Mouse (Mus musculus) CH12.LX (cell line): Measurements from ENCODE around the gene Neurod2. TPM values are rescaled to one million over a fixed set of nuclear protein-coding genes. Genes with fewer than 3 reads are reported as not detected.

ENCODE experiments used
- DNase-seq: peaks from one replicate; pipeline ENCODE4 v3.0.0-alpha.2; 2013; ENCODE audit errors: extremely low read depth
- H3K27ac ChIP-seq: 2 replicates; pipeline ENCODE4 v1.5.1; 2012; ENCODE audit warnings: low read depth, mild to moderate bottlenecking, control low read depth, moderate library complexity; ENCODE audit not compliant: insufficient read depth
- H3K27me3 ChIP-seq: replicated peaks from 2 replicates; pipeline ENCODE3; 2012; ENCODE audit warnings: inconsistent platforms
- H3K36me3 ChIP-seq, 2 experiments: replicated peaks in 1 of 2; 2 replicates each; pipeline versions ENCODE3 to v1.6.1; 2012; ENCODE audit warnings: inconsistent platforms in 1 of 2, low read length in 1 of 2, mild to moderate bottlenecking in 1 of 2, mixed read lengths in 1 of 2, moderate library complexity in 1 of 2; ENCODE audit not compliant: control insufficient read depth in 1 of 2, insufficient read depth in 1 of 2
- H3K4me1 ChIP-seq, 2 experiments: 2 replicates each; pipeline ENCODE4 v1.6.1; 2012; ENCODE audit warnings: inconsistent platforms in 1 of 2, moderate library complexity in 1 of 2; ENCODE audit not compliant: insufficient read depth in 2 of 2, control insufficient read depth in 1 of 2
- H3K4me2 ChIP-seq: 2 replicates; pipeline ENCODE4 v1.6.1; 2012; ENCODE audit warnings: low read depth, mild to moderate bottlenecking, control low read depth; ENCODE audit not compliant: poor library complexity, insufficient read depth, severe bottlenecking
- H3K4me3 ChIP-seq, 3 experiments: fragments of 150-350 bp in 1 of 3; sonication (generic) in 1 of 3; replicated peaks in 1 of 3; 2 replicates each; pipeline versions ENCODE3 to v1.5.1; 2011 to 2012; ENCODE audit warnings: low read depth in 2 of 3, low read length in 2 of 3, mild to moderate bottlenecking in 2 of 3, moderate library complexity in 2 of 3, control low read depth in 1 of 3, improper control_type of control experiment in 1 of 3, inconsistent platforms in 1 of 3, mixed read lengths in 1 of 3; ENCODE audit not compliant: poor library complexity in 1 of 3
- H3K79me2 ChIP-seq: replicated peaks from 2 replicates; pipeline ENCODE4 v1.6.1; 2012; ENCODE audit warnings: mild to moderate bottlenecking, moderate library complexity; ENCODE audit not compliant: control insufficient read depth, poor library complexity, insufficient read depth, severe bottlenecking; ENCODE audit errors: extremely low read depth
- H3K9ac ChIP-seq: 2 replicates; pipeline ENCODE4 v1.6.1; 2012; ENCODE audit warnings: low read depth, mild to moderate bottlenecking, control low read depth, moderate library complexity; ENCODE audit not compliant: insufficient read depth
- H3K9me3 ChIP-seq: replicated peaks from 2 replicates; pipeline ENCODE3; 2012; ENCODE audit warnings: low read length, inconsistent platforms, mixed read lengths
- BHLHE40 ChIP-seq: IDR thresholded peaks from 2 replicates; pipeline ENCODE4 v1.6.1; 2011; ENCODE audit warnings: mild to moderate bottlenecking, low read depth, low read length, improper control_type of control experiment
- CHD1 ChIP-seq: IDR thresholded peaks from 2 replicates; pipeline ENCODE4 v1.6.1; 2012; ENCODE audit warnings: low read depth, low read length, improper control_type of control experiment, inconsistent platforms
- CHD2 ChIP-seq: IDR thresholded peaks from 2 replicates; pipeline ENCODE4 v1.6.1; 2011; ENCODE audit warnings: low read length, improper control_type of control experiment
- CTCF ChIP-seq, 2 experiments: IDR thresholded peaks in 1 of 2; conservative IDR thresholded peaks in 1 of 2; 2 replicates each; pipeline ENCODE4 v1.5.1; 2011 to 2012; ENCODE audit warnings: low read depth in 2 of 2, low read length in 2 of 2, improper control_type of control experiment in 1 of 2, inconsistent platforms in 1 of 2, mild to moderate bottlenecking in 1 of 2, moderate library complexity in 1 of 2
- E2F4 ChIP-seq: IDR thresholded peaks from 2 replicates; pipeline ENCODE4 v1.6.1; 2011; ENCODE audit warnings: low read depth, low read length, improper control_type of control experiment; ENCODE audit not compliant: insufficient replicate concordance
- EP300 ChIP-seq: IDR thresholded peaks from 2 replicates; pipeline ENCODE4 v1.6.1; 2011; ENCODE audit warnings: low read length, improper control_type of control experiment
- ETS1 ChIP-seq: conservative IDR thresholded peaks from 2 replicates; pipeline ENCODE4 v1.6.1; 2012; ENCODE audit warnings: low read depth, mild to moderate bottlenecking, inconsistent platforms, low read length, improper control_type of control experiment, moderate library complexity
- GABPA ChIP-seq: IDR thresholded peaks from 2 replicates; pipeline ENCODE4 v1.6.1; 2012; ENCODE audit warnings: low read depth, low read length, improper control_type of control experiment, inconsistent platforms; ENCODE audit not compliant: insufficient replicate concordance
- HCFC1 ChIP-seq: IDR thresholded peaks from 2 replicates; pipeline ENCODE4 v1.6.1; 2012; ENCODE audit warnings: low read depth, mild to moderate bottlenecking, inconsistent platforms, low read length, improper control_type of control experiment
- JUN ChIP-seq: IDR thresholded peaks from 2 replicates; pipeline ENCODE4 v1.6.1; 2011; ENCODE audit warnings: low read depth, mild to moderate bottlenecking, low read length, improper control_type of control experiment, moderate library complexity; ENCODE audit not compliant: insufficient read depth
- MAFK ChIP-seq: IDR thresholded peaks from 2 replicates; pipeline ENCODE4 v1.6.1; 2011; ENCODE audit warnings: low read length, improper control_type of control experiment; ENCODE audit not compliant: insufficient replicate concordance
- MAX ChIP-seq: IDR thresholded peaks from 2 replicates; pipeline ENCODE4 v1.6.1; 2011; ENCODE audit warnings: low read length, improper control_type of control experiment
- MEF2A ChIP-seq: IDR thresholded peaks from 2 replicates; pipeline ENCODE4 v1.6.1; 2014; ENCODE audit warnings: low read depth, mild to moderate bottlenecking, inconsistent platforms, low read length, improper control_type of control experiment, borderline replicate concordance
- MYC ChIP-seq: IDR thresholded peaks from 2 replicates; pipeline ENCODE4 v1.6.1; 2011; ENCODE audit warnings: low read depth, mild to moderate bottlenecking, improper control_type of control experiment, low read length
- NELFE ChIP-seq: IDR thresholded peaks from 2 replicates; pipeline ENCODE4 v1.6.1; 2011; ENCODE audit warnings: low read depth, low read length, improper control_type of control experiment
- NRF1 ChIP-seq: IDR thresholded peaks from 2 replicates; pipeline ENCODE4 v1.6.1; 2014; ENCODE audit warnings: low read depth, mild to moderate bottlenecking, inconsistent platforms, low read length, improper control_type of control experiment, moderate library complexity
- PAX5 ChIP-seq: IDR thresholded peaks from 2 replicates; pipeline ENCODE4 v1.6.1; 2012; ENCODE audit warnings: low read length, inconsistent platforms, mixed read lengths
- POLR2A ChIP-seq: IDR thresholded peaks from 2 replicates; pipeline ENCODE4 v1.6.1; 2011; ENCODE audit warnings: low read depth, mild to moderate bottlenecking, improper control_type of control experiment, low read length
- RAD21 ChIP-seq: IDR thresholded peaks from 2 replicates; pipeline ENCODE4 v1.6.1; 2011; ENCODE audit warnings: low read depth, mild to moderate bottlenecking, low read length, improper control_type of control experiment, moderate library complexity
- RCOR1 ChIP-seq: conservative IDR thresholded peaks from 2 replicates; pipeline ENCODE4 v1.6.1; 2012; ENCODE audit warnings: low read depth, mild to moderate bottlenecking, inconsistent platforms, low read length, improper control_type of control experiment
- SMC3 ChIP-seq: IDR thresholded peaks from 2 replicates; pipeline ENCODE4 v1.6.1; 2011; ENCODE audit warnings: low read depth, low read length, improper control_type of control experiment
- TBP ChIP-seq: conservative IDR thresholded peaks from 2 replicates; pipeline ENCODE4 v1.6.1; 2011; ENCODE audit warnings: low read depth, low read length, improper control_type of control experiment
- TCF12 ChIP-seq: IDR thresholded peaks from 2 replicates; pipeline ENCODE4 v1.6.1; 2014; ENCODE audit warnings: low read depth, mild to moderate bottlenecking, inconsistent platforms, low read length, improper control_type of control experiment
- UBTF ChIP-seq: IDR thresholded peaks from 2 replicates; pipeline ENCODE4 v1.6.1; 2012; ENCODE audit warnings: low read depth, mild to moderate bottlenecking, inconsistent platforms, low read length, improper control_type of control experiment, moderate library complexity
- USF1 ChIP-seq: IDR thresholded peaks from 2 replicates; pipeline ENCODE4 v1.6.1; 2014; ENCODE audit warnings: low read depth, mild to moderate bottlenecking, inconsistent platforms, low read length, improper control_type of control experiment
- ZNF384 ChIP-seq: IDR thresholded peaks from 2 replicates; pipeline ENCODE4 v1.6.1; 2012; ENCODE audit warnings: low read depth, low read length, improper control_type of control experiment, inconsistent platforms
- dilution Hi-C: fragments of 300-500 bp; cut with MboI; formaldehyde crosslinking; loops from 2 replicates; pipeline ENCODE4 v1.14.3; 2020; ENCODE audit warnings: low sequenced_read_pairs; ENCODE audit not compliant: extremely low pct_unique_long_range_greater_than_20kb, extremely low pct_ligation_motif_present
- in situ Hi-C: fragments of 300-500 bp; cut with MboI; formaldehyde crosslinking; loops from 3 replicates; pipeline ENCODE4 v1.14.3; 2019; ENCODE audit warnings: low sequenced_read_pairs, low pct_ligation_motif_present, low pct_unique_long_range_greater_than_20kb, mixed read lengths
- polyA plus RNA-seq: library from polyadenylated mRNA; unstranded; fragments of >175 nt; gene quantifications from 2 replicates; pipeline ENCODE4 v1.2.1, GENCODE M21; 2012; ENCODE audit warnings: low read depth; ENCODE audit not compliant: insufficient read length
- total RNA-seq, 2 experiments: library from RNA; depleted of rRNA; stranded (reverse); fragments of 300-350 nt in 1 of 2; fragments of >200 nt in 1 of 2; gene quantifications; 2 replicates each; pipeline ENCODE4 v1.2.3; 2012 to 2014

The Neurod2 gene
- total and polyA plus RNA-seq, 3 experiments, result not detected

DNA sequence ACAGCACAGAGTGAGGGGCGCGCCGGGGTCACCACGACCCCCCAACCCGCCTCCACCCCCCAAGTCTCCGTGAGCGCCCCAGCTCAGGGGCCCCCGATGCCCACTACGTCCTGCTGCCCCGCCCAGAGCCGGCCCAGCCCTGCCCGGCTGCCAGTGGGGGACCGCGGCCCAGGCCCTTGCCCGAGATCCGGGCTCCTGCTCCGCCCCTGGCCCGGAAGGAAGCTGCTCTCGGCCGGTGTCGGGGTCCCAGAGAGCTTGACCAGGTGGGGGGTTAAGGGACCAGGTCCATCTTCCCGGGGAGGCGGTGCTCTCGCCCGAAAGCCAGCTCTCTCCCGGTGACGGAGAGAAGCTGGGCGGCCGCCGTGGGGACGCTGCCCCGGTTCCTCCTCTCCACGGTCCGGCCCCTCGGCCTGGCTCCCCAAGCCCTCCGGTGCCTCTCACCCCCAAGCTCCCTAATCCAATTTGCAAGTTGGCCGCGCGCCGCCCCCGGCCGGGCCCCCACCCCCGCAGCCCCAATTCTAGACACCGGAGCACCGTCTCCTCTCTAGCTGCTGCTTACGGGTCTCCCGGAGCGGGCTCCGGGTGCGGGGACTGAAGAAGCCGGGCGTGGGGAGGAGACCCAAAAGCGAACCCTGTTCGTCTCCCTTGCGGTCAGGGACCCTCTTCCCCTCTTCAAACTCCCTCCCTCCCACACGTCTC lies 928 bp downstream of the Neurod2 start:
- no peaks in the 10 kb centered on the region for H3K79me2 ChIP-seq
- in situ Hi-C loops, result loop anchor here (25.0 kb wide), 1 partner anchor 309 kb away; the partner anchor contains the start of genes Gm12355, Gsdma2 and Gsdma3
- H3K36me3 ChIP-seq, result no peaks in the 10 kb centered on the region
- H3K27me3 ChIP-seq, result peaks cover 80% of the 10 kb centered on the region
- dilution Hi-C loops, result no loop called here
- no peak for DNase-seq
- H3K9me3 ChIP-seq, result peaks cover 26% of the 10 kb centered on the region
- H3K4me2 ChIP-seq, result no peak overlapping the region
- TF ChIP-seq USF1, result no peak
- TF ChIP-seq TCF12, result no peak
- TF ChIP-seq PAX5, result no peak
- no peak for TF ChIP-seq UBTF
- TF ChIP-seq MYC, result no peak
- no peak for TF ChIP-seq BHLHE40
- TF ChIP-seq TBP, result no peak
- TF ChIP-seq NELFE, result no peak
- no peak for TF ChIP-seq MAX
- TF ChIP-seq POLR2A, result no peak
- TF ChIP-seq GABPA, result no peak
- TF ChIP-seq CHD1, result no peak
- TF ChIP-seq SMC3, result no peak
- no peak for TF ChIP-seq MEF2A
- no peak for TF ChIP-seq RAD21
- TF ChIP-seq MAFK, result no peak
- no peak for TF ChIP-seq ETS1
- no peak overlapping the region for H3K4me3 ChIP-seq
- no peak overlapping the region for H3K9ac ChIP-seq
- H3K4me1 ChIP-seq, result peaks cover 0 to 3% of the 10 kb centered on the region in 2 experiments; a peak in 1 of 4 replicates
- H3K27ac ChIP-seq, result no peak overlapping the region

DNA sequence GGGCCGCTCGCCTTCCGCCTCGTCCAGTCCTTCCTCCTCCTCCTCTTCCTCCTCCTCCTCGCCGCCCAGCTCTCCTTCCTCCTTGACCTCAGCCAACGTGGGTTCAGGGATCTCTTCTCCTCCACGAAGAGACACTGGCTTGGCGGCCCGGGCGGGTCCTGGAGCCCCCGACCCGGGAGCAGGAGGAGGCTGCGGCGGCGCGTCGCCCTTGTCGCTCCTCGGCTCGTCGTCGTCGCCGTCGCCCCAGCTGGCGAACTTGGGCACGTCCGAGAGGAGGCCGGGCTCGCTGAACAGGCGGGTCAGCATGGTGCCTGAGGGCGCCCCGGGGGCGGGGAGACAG lies 1.4 kb downstream of the Neurod2 start:
- DNase-seq, result no peak
- Histone ChIP-seq H3K27ac (no peak overlapping the region), H3K79me2 (no peaks in the 10 kb centered on the region), H3K9me3 (peaks cover 26% of the 10 kb centered on the region), H3K27me3 (peaks cover 80% of the 10 kb centered on the region), H3K36me3 (no peaks in the 10 kb centered on the region), H3K4me1 (peaks cover 0 to 3% of the 10 kb centered on the region in 2 experiments; a peak in 1 of 4 replicates), H3K4me2 (no peak overlapping the region), H3K9ac (no peak overlapping the region), H3K4me3 (no peak overlapping the region)
- dilution Hi-C loops (no loop called here), in situ Hi-C loops (loop anchor here (25.0 kb wide), 1 partner anchor 309 kb away; the partner anchor contains the start of genes Gm12355, Gsdma2 and Gsdma3)
- TF ChIP-seq CHD2 (no peak), BHLHE40 (no peak), RCOR1 (no peak), POLR2A (no peak), EP300 (no peak), HCFC1 (no peak), E2F4 (no peak), CTCF (conservative IDR thresholded peaks at IDR 0.05 in 1 of 2, IDR thresholded peaks at IDR 0.05 in 1 of 2; ENCODE audit: low read depth in 2 of 2, low read length in 2 of 2) (no peak), PAX5 (no peak), TCF12 (no peak), ZNF384 (no peak), NRF1 (no peak), JUN (no peak)
